Mouse (Mus musculus) yolk sac, embryonic 10.5 days (tissue): ENCODE data around the gene Gm15085.
"Not testable (repeated sequence)": the region's sequence is repeated elsewhere in the genome, so short reads cannot be mapped to it uniquely, and the experiment has no call there.

Source experiments
- DNase-seq: peaks from one replicate; pipeline ENCODE4 v3.0.0-alpha.2; 2017; ENCODE audit warnings: low spot score

The Gm15085 gene

GRCm38 (mm10) chrX:149447317-149447716 is at the start of gene Gm15085:
TSS of gene Gm15085 (plus strand) at chrX:149447617.
- DNase-seq, result not testable (repeated sequence)
